Mouse (Mus musculus) embryo, embryonic 9.5 days (tissue): Measurements from ENCODE around the gene Il1rn.

Source experiments
- DNase-seq: peaks from one replicate; pipeline ENCODE4 v3.0.0-alpha.2; 2017; ENCODE audit errors: extremely low spot score

Gene Il1rn

DNA sequence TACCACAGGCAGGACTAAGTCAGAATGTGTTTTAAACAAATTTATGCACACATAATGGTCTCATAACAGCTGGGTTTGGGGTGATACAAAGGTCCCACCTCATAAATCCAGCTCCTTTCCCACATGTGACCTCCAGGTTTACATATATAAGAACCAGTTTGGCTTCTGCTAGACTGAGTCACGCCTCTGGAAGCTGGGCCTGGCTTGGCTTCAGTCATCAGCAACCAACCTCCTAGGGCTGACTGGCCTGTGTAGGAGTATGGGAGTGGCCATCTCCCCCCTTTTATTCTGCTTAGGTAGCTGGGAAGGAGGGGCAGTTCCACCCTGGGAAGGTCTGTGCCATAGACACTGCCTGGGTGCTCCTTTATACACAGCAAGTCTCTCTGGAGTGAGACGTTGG is at the start of gene Il1rn:
Il1rn (plus strand) TSS at position 309 of the 400 bp plus-strand sequence.
- DNase-seq: no peak

DNA sequence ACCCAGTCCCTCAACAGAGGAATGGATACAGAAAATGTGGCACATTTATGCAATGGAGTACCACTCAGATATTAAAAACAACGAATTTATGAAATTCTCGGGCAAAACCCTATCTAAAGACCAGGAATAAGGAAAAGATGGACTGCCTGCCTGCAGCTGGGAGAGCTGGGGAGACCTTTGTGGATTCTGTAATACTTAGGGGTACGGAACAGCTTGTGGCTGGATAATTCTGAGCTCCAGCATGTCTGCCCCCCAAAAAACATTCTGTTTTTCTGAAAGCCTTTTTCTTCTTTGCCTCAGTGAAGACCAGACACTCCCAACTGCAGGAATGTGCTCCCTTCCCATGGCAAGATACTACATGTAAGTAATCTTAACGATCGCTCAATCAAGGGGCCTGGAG is 45.8 kb upstream of the Il1rn start, which contains the start of gene Il1f10:
Il1f10 (plus strand) TSS at position 301 of the 400 bp plus-strand sequence.
- DNase-seq: no peak

DNA sequence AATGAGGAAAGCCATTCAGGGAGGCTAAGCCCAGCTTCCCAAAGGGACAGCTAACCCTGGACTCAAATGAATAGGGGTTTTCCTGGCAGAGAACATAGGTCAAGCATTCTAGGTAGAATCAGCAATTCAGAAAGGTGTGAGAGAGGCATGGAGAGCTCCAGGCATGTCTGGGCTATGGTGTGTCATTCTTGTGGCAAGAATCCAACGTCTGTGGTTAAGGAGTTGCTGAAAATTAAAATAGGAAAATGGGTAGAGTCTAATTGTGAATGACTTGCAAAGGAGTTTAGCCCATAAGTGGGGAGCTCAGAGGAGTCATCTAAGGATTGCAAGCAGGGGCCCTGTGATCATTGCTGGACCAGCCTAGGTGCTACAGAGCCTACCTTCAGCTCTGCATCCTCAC is 42.0 kb upstream of the Il1rn start:
- no peak for DNase-seq

DNA sequence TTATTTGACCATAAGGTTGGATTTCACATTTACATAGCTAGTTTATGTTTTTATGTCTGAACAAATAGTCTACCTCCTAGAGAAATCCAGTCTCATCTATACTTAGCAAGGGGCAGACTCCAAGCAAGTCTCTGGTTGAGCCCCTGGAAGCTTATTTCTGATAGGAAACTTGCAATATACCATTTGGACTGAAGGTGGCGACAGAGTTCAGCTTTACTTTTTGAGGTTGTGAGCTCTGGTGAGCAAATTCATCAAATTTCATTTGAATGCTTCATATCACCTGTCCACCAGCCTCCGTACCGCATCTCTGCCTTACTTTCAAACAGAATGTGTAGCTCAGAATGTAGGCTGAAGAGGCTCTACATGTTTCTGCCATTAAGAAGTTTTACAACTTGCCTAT is 39.8 kb upstream of the Il1rn start:
- DNase-seq: peak; percentile 69

DNA sequence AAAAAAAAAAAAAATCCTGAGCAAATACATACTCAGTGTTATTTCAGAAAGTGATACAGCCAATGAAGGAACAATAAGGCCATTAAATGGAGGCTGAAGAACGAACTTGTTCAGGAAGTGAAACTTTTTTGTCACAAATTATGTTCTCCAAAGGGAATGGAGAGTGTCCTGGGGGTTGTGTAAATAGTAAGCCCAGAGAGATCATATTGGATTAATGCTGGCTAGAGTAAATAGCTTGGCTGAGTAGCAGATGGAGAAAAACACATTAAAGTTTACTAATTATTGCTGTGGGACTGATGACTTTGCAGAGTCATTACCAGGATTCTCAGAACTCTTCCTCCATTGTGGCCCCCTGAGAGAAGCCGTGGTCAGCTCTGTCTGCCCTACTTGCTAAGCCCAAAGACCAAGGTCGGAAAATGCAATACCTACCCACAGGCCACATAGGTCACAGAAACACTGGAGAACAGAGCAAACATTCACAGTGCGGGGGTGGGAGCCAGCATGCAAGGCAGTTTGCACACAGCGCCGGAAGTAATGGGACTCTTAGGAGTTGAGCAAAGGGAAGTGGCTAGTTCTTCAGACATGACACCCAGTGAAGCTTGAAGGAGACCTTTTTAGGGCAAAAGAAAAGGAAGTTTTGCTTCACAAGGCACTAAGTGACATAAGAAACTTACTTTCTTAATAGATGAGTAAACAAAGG is 25.2 kb upstream of the Il1rn start:
- DNase-seq: no peak

DNA sequence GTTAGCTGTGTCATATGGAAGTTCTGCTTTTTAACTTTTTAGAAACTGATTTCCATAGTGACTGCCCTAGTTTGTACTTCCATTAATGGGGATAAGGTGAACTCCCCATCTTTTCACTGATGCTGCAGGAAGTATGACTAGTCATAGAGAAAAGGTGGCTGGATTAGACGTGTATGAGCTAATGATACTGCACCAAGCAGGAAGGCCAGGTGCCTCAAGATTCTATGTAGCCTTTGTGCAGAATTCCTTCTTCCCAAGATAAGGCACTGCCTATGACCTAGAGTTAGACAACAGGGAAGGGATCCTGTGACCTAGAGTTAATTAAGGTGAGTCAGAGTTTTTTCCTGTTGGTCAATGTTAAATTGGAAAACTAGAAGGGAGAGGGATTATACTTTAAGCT is 19.7 kb upstream of the Il1rn start:
- no peak for DNase-seq

DNA sequence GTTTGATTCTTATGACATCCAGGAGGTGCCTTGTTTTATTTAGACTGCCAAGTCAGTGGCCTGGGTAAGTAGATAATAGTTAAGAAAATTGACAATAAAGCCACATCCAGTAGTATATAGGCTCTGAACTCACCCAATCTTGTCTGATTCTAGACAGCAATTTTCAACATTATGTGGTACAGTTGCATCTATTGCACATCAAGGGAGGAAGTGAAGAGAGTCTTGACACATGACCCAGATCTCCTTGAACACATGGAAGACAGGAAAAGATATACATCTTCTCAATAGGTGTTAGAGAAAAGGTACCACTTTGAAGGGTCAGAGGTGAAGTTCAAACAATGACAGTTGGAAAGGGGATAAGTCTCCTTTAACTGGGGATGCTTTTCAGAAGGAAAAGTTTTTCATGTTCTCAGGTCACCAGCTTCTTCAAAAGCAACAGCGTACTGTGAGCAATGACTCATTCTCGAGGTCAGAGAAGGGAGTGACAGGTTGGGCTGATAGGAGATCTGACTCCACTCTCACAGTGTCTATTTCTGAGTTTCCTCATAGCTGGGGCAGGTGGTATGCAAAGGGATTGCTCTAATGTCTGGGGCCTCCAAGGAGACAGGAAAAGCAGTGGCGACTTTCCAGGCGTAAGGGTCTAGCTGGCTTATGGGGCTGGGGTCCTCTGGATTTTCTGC is 18.6 kb upstream of the Il1rn start:
- no peak for DNase-seq

DNA sequence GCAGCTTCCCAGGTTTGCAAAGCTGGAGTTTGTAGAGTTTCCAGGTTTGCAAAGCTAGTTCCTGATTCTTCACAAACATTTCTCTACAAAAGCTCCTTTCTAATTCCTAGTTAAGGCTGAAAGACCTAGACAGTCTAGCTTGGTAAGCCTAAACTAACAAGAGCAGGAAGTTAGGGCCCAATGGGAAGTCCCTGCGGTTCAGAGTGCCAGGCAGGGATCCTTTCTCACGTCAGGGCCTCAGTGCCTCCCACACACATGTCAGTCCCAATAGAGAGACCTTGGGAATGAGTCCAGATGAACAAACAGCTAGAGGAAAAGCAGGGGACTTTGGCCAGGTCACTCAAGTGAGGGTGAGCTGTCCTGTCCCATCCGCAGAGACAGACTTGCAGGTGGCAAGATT is 1.3 kb upstream of the Il1rn start:
- no peak for DNase-seq

DNA sequence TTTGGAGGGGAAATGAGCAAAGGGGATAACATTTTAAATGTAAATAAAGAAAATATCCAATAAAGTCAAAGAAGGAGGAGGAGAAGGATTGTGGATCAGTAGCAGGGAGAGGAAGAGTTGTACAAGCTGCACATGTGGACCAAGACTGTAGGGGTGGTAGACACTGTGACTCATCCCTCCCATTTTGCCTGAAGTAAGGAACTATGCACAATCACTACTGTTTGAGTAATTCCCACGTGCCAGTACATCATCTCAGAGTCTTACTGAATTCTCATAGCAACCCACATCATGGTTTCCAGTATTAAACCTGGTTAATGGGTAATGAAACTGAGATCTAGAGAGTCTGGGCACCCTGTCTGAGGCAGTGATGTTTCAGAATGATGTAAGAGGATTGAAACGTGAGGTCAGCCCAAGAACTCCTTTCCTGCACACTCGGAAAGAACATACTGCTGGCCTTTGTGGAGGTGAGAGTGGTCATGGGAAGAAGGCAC is 4.8 kb downstream of the Il1rn start:
- DNase-seq: no peak

DNA sequence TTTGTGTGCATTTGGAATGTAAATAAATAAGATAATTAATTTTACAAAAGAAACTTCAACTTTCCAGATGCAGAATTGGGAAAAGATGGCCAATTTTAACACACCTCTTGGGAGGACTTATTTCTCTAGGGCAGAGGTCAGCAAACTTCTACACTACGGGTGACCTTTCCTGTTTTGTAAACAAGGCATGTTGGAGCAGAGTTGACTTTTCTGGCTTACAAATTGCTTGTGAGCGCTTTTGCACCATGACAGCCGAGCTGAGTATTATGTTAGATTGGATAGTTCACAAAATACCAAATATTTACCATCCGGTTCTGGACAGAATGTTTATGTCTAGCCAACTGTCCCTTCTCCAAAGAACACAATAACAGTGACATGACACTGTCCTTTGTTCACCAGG is 8.0 kb downstream of the Il1rn start:
- no peak for DNase-seq

DNA sequence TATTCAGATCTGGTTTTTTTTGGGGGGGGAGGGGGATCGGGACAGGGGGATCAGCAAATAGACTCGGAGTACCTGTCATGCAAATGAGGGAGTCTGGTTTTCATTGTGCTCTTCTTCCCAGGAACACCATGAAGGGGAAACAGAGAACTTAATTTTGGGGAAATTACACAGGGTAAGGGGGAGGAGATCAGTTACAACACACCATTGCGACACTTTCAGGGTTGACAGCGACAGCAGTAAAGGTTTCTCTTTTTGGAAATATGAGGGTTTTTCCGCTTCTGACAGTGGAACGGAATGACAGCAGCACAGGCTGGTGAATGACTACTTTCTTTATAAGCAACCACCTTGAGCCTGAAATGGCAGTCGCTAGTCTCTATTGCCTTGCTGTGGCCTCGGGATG is 8.4 kb downstream of the Il1rn start:
- DNase-seq: no peak

DNA sequence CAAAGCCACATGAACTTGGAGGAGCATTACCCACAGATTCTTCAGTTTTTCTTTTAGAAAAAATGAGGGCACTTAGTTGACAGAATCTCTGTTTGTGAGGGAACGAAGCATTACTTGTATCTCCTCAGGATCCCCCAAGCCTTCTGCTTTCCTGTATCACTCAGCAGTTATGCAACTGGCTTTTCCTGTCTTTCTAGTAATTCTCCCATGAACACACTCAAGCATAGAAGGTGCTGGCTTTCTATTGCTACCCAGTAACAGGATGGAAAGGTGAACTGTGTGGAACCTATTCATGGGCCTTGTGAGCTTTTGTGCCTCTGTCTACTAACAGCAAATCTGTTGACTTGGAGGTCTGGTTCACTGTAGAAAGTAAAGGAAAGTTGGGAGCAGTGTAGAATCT is 11.3 kb downstream of the Il1rn start:
- no peak for DNase-seq

DNA sequence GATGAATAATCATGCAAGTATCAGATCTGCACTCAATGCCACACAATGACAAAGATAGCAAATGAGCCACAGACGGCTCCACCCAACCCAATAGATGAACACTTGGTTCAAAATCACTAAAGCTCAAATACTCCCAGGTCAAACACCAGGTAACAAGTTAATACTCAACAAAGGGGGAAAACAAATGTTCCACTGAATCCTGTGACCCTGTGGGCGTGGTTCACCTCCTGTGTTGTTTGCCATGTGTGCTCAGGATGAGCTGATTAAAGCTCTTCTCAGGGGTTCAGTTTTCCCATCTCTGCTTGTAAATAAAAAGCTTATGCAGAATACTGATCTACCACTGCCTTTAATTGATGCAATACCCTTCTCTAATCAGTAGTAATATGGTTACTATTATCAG is 14.5 kb downstream of the Il1rn start:
- DNase-seq: no peak

DNA sequence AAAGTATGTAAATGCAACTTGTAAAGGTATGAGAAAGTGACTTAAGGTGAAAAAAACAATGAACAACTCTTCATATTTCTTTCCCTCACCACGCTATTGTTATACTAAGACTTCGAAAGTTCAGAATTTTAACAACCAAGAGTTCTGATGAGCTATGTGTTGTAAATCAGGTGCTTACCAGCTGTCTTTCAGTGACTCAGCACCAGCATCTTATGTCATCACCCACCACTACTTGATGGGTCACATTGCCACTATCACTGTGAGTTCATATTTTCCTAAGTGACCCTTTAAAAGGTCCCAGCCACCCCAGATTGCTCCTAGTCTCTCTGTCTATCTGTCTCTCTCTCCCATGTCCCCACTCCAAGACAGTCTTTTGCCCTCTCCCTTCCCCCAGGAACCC is 16.4 kb downstream of the Il1rn start:
- DNase-seq: no peak

DNA sequence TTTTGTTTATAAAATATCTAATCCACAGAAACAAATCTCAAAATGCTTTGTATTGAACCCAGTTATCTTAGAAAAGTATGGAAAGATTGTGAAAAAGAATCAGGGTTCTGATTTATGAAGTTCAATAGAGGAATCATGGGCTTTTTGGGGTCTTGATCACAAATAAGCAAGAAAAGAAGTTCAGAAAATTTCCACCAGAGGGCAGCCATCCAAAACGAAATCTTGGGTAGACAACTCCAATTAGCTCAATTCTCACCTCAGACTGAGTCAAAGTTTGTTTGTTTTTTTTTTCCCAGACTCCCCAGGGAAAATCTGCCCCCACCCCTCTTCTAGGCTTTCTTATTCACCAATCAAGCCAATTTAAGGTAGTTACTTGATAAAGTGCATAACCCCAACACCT is 21.0 kb downstream of the Il1rn start:
- peak; percentile 41 for DNase-seq

DNA sequence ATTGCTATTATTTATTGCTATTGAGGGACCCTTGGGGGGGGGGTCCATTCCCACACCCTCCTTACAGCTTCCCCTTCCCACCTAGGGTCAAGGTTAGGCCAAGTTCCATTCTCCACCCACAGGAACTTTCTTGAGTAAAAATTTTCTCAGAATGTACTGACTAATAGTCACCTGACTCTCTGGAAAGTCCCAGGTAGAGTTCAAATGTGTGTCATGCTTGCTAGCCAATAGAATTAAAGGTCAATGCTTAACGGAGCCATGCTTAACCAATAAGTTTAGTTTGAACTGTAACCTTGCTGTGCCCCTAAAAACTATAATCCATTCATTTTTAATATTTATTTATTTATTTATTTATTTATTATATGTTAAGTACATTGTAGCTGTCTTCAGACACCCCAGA is 22.7 kb downstream of the Il1rn start:
- no peak for DNase-seq

DNA sequence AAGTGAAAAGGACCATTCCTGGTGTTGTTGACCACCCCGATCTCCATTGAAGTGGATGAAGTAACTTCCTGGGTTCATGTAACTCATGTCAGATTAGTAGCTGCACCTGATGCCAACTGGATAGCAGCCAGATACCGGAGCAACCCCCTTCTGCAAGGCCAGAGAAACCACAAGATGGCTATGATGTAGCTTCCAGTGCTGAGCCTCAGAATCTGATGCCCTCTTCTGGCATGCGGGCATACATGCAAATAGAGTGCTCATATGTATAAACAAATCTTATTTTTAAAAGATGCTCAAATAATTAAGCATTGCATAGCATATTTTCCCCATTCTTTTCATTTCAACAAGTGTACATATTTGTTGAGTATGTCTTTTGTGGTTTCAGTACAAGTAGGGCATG is 27.2 kb downstream of the Il1rn start:
- no peak for DNase-seq

DNA sequence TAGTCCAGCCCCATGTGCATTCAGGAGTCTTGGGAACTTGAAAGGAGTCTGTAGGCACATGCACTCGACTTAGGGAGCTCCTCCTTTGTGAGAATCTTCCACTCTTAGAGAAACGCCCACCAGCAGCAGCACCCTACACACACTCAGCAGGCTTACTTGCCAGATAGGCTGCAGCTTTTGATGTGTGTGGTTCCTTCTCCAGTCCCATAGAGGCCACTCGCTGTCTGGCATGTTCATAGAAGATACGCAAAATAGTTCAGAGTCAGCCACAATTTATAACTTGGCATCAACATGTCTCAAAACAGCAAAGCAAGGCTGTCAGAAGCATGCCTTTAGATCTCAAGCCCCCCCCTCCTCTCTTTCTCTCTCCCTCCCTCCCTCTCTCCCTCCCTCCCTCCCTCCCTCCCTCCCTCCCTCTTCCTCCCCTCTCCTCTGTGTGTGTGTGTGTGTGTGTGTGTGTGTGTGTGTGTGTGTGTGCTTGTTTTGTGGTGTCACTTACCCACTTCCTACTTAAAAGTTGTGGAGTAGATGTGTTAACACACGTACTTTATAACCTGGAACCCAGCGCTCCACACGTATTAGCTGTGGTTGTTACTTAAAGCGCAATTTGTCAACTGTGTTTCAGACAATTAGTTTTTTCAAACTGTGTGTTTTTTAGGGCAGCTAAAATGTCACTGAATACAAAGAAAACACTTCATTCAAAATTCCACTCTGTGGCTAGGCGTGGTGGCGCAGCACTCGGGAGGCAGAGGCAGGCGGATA is 29.7 kb downstream of the Il1rn start:
- no peak for DNase-seq

DNA sequence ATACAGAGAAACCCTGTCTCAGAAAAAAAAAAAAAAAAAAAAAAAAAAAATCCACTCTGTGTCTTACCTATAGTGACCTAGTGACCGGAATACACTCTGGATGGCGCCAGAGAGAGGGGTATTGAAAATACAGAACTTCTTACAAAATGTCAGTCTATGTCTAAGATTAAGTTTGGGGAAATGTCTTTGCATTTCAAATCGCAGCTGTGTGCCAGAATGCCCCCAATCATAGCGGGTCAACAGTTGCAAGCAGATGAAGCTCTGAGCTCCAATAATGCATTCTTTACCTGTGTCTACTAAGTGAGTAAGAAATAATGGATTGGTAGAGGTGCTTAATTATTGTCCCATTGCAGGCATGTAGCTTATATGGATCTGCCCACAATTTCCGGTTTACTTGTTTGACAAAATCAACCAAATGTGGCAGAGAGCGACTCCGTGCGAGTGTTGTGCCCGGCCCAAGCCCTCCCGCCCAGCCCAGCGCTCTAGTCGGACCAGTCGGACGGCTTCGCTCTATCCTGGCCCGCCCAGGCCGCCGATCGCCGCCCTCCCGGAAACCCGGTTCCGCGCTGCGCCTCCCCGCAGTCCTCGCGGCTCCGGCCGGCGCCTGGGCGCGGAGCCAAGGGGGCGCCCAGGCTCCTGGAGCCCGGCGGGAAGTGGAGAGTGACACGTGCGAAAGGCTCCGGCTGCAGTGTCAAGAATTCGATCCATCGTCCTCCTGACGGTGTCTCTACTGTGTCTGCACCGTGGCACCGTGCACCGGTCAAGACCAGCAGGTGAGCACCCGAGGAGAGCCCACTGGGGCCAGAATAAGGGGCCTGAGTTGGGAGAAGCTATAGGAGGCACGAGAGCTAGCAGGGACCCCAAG is 30.6 kb downstream of the Il1rn start, which contains the start of gene Psd4:
Psd4 (plus strand) TSS at position 551 of the 865 bp plus-strand sequence.
- DNase-seq: peak; percentile 49

DNA sequence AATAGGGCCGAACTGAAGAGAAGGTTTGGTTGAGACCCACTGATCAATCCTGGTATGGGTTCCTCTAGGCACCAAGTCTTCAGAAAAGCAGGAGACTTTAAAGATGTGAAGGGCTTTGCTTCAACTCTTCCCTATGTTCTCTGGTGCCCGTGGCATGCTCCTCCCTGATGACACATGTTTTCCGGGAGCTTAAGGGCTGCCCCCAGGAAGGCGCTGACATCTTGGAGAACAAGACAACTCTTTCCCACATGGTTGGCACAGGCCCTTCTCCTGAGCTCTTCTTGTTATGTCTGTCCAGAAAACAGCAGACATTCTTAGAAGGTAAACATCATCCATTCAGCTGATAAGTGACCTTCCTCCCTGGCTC is 31.2 kb downstream of the Il1rn start:
- no peak for DNase-seq

DNA sequence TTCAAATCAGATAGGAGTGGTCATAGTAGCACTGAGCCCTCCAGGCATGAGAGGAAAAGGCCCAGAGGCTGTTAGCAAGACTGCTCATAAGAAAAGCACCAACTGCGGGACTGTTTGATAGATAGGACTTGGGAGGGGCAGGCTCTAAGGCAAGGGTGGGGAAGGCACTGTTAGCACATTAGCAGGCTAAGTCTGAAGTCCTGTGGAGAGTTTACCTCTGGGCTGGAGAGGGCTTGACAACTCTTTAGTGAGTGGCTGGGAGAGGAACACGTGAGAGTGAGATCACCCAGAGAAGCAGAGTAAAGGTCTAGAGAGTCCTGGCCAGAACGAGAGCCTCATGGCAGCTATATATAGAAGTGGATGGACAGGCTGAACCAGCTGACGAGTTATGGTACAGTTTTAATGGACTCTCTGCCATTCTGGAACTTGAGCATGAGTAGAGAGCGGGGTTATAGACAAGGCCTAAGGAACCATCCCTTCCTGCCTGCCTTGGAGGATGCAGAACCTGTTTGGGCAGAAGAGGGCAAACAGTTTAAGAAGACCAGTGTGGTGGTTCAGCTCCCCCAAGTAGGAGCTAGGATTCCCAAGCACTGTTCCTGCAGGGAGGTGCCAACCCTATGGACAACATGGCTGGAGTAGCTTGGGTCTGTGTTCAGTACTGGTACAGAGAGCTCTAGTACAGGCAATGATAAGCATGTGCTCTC is 42.2 kb downstream of the Il1rn start:
- DNase-seq: no peak
